Mouse (Mus musculus) erythroid progenitor cell, adult 5-6 weeks (primary cell): Measurements from ENCODE around the gene Eif1ad. TPM values are rescaled to one million over a fixed set of nuclear protein-coding genes. Genes with fewer than 3 reads are reported as not detected.
A peak's percentile ranks its signal among the peaks of the same experiment; 100 is the strongest.
"Not testable (repeated sequence)": the region's sequence is repeated elsewhere in the genome, so short reads cannot be mapped to it uniquely, and the experiment has no call there.

Experiments
- ATAC-seq: replicated peaks from 2 replicates; pipeline ENCODE4 v1.8.0; 2016; ENCODE audit warnings: moderate number of reproducible peaks, mild to moderate bottlenecking, moderate TSS enrichment, inconsistent platforms; ENCODE audit not compliant: poor library complexity, low FRiP score, severe bottlenecking
- total RNA-seq, 2 experiments: library from RNA; stranded (forward) in 1 of 2; stranded (reverse) in 1 of 2; fragments of 150-400 nt in 1 of 2; fragments of 186-747, 209-891 nt in 1 of 2; gene quantifications; 2 replicates each; pipeline versions ENCODE4 v1.2.3 to v1.2.4; 2015 to 2017; ENCODE audit warnings: low replicate concordance in 2 of 2

The Eif1ad gene
- total RNA-seq (2015; ENCODE audit: low replicate concordance), result 26.0 and 27.0 TPM in 2 replicates
- total RNA-seq (2017; ENCODE audit: low replicate concordance), result 33.9 and 45.0 TPM in 2 replicates

GRCm38 (mm10) chr19:5366175-5367052 lies at the start of gene Eif1ad:
Gene Eif1ad, plus strand, starts transcription at chr19:5366741.
- peak; percentile 92 for ATAC-seq

- ATAC-seq, result no peak
Measured at GRCm38 (mm10) chr19:5323801-5324200, 42.7 kb upstream of the Eif1ad start.

- no peak for ATAC-seq
Measured at GRCm38 (mm10) chr19:5327970-5328369, 38.6 kb upstream of the Eif1ad start.

DNA sequence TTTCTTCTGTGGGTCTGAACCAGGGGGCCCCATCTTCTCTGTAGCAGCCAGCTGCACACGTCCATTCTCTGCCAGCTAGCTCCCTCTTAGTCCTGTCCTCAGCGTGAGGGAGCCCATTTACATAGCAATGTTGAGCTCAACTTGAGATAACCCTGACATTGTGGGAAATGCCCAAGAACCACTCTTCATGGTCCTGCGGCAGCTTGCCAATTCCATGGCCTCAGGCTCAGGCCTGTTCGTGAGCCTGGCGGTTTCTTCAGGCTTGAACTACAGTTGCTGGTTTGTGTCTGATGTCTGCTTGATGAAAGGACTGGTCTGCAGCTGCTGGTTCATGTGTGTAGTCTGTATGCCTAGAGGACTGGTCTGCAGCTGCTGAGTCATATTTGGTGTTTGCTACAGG lies 31.8 kb upstream of the Eif1ad start:
- no peak for ATAC-seq

- ATAC-seq, result no peak
Measured at GRCm38 (mm10) chr19:5335441-5335840, 31.1 kb upstream of the Eif1ad start, which contains the start of gene Catsper1. Gene Catsper1, plus strand, starts transcription at chr19:5335741.

- ATAC-seq, result peak; percentile 75
Measured at GRCm38 (mm10) chr19:5337975-5338374, 28.6 kb upstream of the Eif1ad start.

DNA sequence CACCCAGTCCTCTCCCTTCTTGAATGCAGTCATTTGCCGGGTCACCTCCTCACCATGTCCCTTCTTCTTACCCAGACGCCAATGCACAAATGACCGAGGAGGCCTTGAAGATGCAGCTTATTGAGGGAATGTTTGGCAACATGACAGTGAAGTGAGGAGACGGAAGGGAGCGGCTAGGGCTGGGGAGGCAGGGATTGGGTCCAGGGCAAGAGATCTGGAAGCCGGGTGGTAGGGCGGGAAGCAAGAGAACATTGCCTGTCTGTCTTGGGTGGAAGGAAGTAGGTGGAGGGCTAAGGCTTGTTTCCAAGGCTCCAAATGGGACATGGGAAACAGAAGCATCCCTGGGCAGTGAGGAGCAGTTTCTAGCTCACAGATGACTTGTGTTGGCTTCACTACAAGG lies 25.2 kb upstream of the Eif1ad start:
- no peak for ATAC-seq

DNA sequence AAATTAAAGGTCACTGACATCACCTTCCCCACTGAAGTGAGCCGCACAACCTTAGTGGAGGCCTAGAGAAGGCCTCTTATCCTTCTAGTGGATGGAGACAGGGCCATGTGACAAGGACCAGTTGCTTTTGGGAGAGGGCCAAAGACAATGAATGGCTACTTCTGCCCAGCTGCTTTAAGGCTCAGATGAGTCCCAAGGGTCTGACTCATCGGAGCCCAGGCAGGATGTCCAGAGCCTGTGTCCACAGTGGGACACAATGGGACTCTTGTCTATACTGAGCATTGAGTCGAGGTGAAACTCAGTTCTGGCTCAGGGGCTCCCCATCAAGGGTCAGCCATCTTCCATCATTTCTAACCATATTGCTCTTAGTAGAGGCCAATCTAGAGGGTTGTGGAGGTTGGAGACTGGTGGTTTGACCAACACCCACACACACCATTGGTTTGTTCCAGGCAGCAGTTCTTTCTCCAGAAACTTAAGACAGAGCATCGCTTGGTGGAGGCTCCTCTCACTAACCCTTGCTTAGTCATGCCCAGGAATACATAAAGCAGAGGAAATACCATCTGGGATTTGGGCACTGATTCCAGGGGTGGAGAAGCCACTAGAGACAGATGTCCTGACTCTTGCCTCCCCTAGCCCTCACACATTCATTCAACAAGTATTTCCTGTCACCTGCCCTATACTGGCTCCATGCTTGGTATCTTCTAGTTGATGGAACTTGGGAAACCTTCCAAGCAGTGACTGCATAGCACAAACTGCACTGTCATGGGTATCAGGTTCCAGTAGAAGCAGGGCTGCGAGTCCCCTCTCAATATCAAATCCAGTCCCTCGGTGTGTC lies 21.0 kb upstream of the Eif1ad start:
- ATAC-seq, result no peak

- ATAC-seq, result no peak
Measured at GRCm38 (mm10) chr19:5348064-5348463, 18.5 kb upstream of the Eif1ad start.

DNA sequence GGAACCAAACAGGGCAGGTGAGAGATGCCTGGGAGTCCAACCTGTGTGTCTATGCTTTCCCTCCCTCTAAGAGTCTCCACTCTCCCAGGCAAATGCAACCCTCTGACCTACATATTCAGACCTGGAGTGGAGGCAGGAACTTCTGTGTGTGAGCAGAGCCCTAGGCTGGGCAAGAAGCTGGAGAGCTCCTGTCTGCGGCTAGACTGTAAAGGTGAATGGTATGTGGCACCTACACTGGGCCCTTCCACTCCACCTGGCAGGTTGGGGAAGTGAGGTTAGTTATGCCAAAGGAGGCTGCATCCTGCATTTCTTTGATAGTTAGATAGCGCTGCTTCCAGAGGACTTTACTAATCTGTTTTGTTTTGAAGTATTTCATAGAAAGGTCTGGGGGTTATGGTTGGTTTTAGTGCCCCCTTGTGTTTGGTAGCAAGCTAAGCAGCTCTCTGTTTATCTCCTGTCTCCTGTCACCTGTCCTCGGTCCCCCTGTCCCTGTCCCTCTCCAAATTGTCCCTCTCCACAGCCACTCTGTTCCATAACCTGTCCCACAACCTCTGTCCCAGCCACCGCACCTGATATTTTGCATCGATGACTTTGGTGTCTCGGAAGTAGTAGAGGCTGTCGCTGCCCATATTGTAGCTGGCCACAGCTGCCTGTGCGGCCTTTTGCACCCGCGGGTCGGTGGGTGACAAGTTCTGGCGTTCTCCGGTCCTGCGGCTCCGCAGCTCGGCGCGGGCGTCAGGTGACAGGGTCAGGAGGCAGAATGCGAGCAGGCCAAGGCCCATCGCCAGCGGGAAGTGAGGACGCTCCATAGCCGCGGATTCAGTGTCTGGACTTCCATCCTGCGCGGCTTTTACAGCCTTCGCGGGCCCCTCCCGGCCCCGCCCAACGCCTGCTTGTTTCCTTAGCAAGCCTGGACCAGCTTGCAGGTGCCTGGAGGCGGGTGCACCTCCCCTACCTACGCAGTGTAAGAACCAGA lies 17.7 kb upstream of the Eif1ad start:
- ATAC-seq, result no peak

- ATAC-seq, result not testable (repeated sequence)
Measured at GRCm38 (mm10) chr19:5349502-5349873, 17.1 kb upstream of the Eif1ad start, which contains the start of gene Cst6. Gene Cst6, minus strand, starts transcription at chr19:5349574.

DNA sequence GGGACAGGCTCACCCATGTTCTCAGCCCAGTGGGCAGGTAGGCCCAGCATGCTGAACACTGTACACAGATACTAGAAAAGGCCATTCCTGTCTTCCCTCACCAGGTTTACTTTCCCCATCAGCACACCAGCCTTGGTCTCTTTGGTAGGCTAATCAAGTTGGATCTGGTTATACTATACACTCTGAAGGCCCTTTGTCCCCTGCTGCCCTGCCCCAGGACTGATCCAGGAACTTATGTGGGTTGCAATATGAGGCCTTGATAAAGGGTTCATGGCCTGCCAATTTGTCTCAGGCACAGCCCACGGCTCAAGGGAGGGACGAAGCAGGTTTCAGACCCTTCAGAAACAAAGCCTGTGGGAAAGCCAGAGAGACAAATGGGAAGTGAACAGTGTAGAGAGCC lies 12.9 kb upstream of the Eif1ad start:
- no peak for ATAC-seq

DNA sequence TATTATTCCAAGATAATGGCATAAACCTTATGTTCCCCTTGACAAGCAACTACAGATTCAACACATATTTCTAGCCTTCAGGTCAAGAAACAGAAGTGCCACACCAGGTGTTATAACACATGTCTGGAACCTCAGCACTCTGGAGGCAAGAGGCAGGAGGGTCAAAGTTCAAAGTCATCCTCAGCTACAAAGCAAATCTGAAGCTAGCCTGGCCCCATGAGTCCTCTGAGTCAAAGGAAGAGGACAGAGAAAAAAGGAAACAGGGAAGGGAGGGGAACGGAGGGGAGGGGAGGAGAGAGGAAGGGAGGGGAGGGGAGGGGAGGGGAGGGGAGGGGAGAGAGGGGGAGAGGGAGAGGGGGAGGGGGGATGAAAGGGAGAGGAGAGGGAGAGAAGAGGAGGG lies 10.5 kb upstream of the Eif1ad start:
- no peak for ATAC-seq

GRCm38 (mm10) chr19:5362186-5362585 lies 4.4 kb upstream of the Eif1ad start:
- ATAC-seq, result no peak

DNA sequence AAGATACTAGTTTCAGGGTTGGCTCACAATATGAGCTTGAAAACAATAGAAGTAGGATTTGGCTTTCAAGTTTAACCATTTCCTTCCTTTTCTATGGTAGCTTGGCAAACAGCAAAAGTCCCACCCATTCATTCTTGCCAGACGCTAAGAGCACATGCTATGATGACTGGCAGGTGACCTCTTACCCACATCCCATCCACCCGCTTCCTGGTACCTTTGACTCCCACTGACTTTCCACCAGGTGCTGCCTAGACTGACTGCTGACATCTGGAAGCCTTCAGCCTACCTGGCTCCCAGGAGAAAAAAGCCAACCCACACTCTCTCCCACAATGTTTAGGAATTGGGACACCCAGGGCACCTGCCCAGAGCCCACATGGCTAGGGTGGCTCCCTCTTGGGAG lies 2.4 kb upstream of the Eif1ad start:
- ATAC-seq, result no peak

DNA sequence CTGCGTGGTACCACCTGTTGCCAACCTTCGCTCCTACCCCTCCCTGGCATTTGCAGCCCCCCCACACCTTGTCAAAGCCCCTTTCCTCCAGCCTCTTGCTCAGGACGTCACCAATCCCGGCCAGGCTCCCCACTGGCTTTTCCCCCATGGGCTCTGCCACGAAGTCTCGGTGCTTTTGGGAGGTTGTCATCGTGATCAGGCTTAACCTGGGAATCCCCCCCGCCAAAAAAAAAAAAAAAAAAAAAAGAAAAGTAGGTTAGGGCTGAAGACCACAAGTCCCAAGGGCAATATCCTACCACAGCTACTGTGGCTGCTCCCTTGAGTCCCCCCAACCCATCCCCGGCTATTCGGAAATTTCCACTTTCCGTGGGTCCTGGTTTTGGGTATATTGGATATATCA lies 790 bp upstream of the Eif1ad start:
- ATAC-seq, result no peak

DNA sequence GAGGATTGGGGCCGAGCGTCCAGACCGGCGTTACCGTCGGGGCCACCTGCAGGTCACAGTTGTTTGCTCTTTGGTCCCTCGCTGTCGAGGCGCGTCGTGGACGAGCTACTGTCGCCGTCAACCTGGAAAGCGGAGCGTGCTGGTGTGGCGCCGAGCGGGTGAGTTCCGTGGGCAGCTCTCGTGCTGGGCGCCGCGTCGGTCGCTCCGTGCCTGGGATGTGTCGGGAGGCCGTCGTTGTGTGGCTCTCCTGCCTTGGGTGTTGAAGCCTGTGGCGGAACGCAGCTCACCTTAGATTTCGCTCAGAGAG lies 465 bp downstream of the Eif1ad start, which contains the start of gene Banf1:
Gene Banf1 (minus strand): TSS at position 116 of the 307 bp plus-strand sequence.
- peak; percentile 60 for ATAC-seq

- no peak for ATAC-seq
Measured at GRCm38 (mm10) chr19:5367455-5367854, 914 bp downstream of the Eif1ad start.

DNA sequence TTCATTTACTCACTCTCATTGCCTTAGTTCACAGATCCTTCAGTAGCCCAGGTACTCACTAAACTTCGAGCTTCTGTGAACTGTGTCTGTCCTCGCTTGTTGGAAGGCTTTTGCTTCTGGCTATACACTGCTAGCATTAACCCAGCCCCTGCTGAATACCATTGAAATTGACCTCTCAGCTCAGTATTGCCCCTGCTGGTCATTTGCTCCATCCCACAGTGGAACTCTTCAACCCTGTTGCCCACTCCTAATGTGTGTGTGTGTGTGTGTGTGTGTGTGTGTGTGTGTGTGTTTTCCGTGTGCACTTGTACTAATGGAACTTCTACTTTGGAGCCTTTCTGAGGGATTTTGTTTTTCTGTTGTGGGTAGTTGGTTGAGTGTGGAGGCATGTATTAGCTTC lies 4.4 kb downstream of the Eif1ad start:
- ATAC-seq, result no peak

GRCm38 (mm10) chr19:5372724-5373123 lies 6.2 kb downstream of the Eif1ad start:
- ATAC-seq, result no peak
